Mouse (Mus musculus) lung, embryonic 15.5 days (tissue): ENCODE data around the gene Gm21974. TPM values are rescaled to one million over a fixed set of nuclear protein-coding genes. Genes with fewer than 3 reads are reported as not detected.
A peak's percentile ranks its signal among the peaks of the same experiment; 100 is the strongest.

Experiments used
- ATAC-seq: fragments of 200-750 bp; cut with Nextera tagmentation; 2 replicates; pipeline ENCODE4 v1.8.0; 2017; ENCODE audit warnings: moderate number of reproducible peaks, borderline replicate concordance; ENCODE audit not compliant: low FRiP score, low TSS enrichment; ENCODE audit errors: extremely low read depth
- H3K27ac ChIP-seq: fragments of 300-500 bp; sonication (generic); 2 replicates; pipeline ENCODE4 v1.5.1; 2015; ENCODE audit warnings: moderate library complexity, mild to moderate bottlenecking, inconsistent platforms
- H3K27me3 ChIP-seq: fragments of 300-500 bp; sonication (generic); 2 replicates; pipeline ENCODE4 v1.6.1; 2015; ENCODE audit warnings: inconsistent platforms
- H3K36me3 ChIP-seq: fragments of 300-500 bp; sonication (generic); 2 replicates; pipeline ENCODE4 v1.6.1; 2015; ENCODE audit warnings: inconsistent platforms
- H3K4me1 ChIP-seq: fragments of 300-500 bp; sonication (generic); 2 replicates; pipeline ENCODE4 v1.6.1; 2015; ENCODE audit warnings: inconsistent platforms
- H3K4me2 ChIP-seq: fragments of 300-500 bp; sonication (generic); 2 replicates; pipeline ENCODE4 v1.6.1; 2015; ENCODE audit warnings: inconsistent platforms, mild to moderate bottlenecking, moderate library complexity
- H3K4me3 ChIP-seq: fragments of 300-500 bp; sonication (generic); 2 replicates; pipeline ENCODE4 v1.5.1; 2015; ENCODE audit warnings: mild to moderate bottlenecking, inconsistent platforms
- H3K9ac ChIP-seq: fragments of 300-500 bp; sonication (generic); 2 replicates; pipeline ENCODE4 v1.6.1; 2015; ENCODE audit warnings: inconsistent platforms
- H3K9me3 ChIP-seq: fragments of 300-500 bp; sonication (generic); 2 replicates; pipeline ENCODE4 v1.6.1; 2016; ENCODE audit warnings: inconsistent platforms
- WGBS: fragments of 180-500 bp; shearing (Covaris S2); methylation state at CpG from one replicate; pipeline ENCODE4 v1.1.7; 2015; 5-methylcytosine and 5-hydroxymethylcytosine counted together
- polyA plus RNA-seq: library from polyadenylated mRNA; unstranded; fragments of >200 nt; fragmentation: Nextera tagmentation; extraction: Ambion mirVana; gene quantifications from 2 replicates; pipeline ENCODE4 v1.2.1, GENCODE M21; 2015

Gene Gm21974
- polyA plus RNA-seq, 1 experiment from 2014 or later = not detected

DNA sequence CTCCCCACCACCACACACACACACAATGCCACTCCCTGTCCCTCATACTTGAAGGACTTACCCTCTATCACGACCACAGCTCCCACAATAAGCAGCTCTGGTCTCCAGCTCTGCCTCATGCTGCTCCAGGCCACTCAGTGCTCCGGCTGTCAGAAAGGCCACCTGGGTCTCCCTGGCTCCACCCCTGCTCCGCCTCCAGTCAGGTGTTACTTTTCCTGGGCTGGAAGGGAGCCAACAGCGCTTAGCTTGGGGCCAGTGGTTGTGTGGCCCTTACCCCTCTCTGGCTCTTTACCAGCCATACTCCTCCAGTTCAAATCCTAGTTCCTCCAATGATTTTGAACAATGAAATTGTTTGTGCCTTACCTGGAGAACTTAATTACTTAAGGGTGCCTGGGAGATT, 4.5 kb downstream of the Gm21974 start, which contains the start of gene Prss53:
Prss53 (minus strand) TSS at position 173 of the 400 bp plus-strand sequence.
- ATAC-seq = no peak
- no peak within 1 kb of the TSS for H3K27ac ChIP-seq
- peaks cover 16% of the 10 kb centered on the region for H3K4me1 ChIP-seq
- H3K9me3 ChIP-seq = no peaks in the 10 kb centered on the region
- no peak within 1 kb of the TSS for H3K9ac ChIP-seq
- no peak within 1 kb of the TSS for H3K4me3 ChIP-seq
- H3K4me2 ChIP-seq = no peak within 1 kb of the TSS
- no peaks in the 10 kb centered on the region for H3K27me3 ChIP-seq
- 26% methylated on average over 4 of the region's 4 CpGs for WGBS
- peaks cover 50% of the 10 kb centered on the region for H3K36me3 ChIP-seq

DNA sequence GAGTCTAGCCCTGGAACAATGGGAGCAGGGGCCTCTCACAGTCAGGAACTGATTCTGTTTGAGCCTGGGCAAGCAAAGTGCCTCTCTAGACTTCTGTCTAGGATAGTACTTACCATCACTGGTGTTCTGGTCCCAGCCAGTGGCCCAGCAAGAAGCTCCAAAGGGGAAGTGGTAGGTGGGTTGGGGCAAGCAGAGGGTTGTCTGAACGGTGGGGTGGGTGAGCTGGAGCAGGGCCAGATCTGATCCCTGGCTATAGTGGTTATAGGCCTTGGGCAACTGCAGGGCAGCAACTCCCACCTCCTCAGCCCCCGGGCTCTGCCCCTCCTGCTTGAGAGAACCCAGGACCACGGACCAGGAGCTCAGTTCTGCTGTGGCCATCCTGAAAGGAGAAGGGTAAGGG, 6.4 kb downstream of the Gm21974 start:
- no peak for ATAC-seq
- H3K4me1 ChIP-seq = peaks cover 11% of the 10 kb centered on the region; the same call in 1 of the 2 replicates
- no peak overlapping the region for H3K9ac ChIP-seq
- no peak overlapping the region for H3K27ac ChIP-seq
- peaks cover 65% of the 10 kb centered on the region for H3K36me3 ChIP-seq
- H3K9me3 ChIP-seq = no peaks in the 10 kb centered on the region
- WGBS = 61% methylated on average over 3 of the region's 3 CpGs
- H3K27me3 ChIP-seq = no peaks in the 10 kb centered on the region
- no peak overlapping the region for H3K4me3 ChIP-seq
- H3K4me2 ChIP-seq = no peak overlapping the region

DNA sequence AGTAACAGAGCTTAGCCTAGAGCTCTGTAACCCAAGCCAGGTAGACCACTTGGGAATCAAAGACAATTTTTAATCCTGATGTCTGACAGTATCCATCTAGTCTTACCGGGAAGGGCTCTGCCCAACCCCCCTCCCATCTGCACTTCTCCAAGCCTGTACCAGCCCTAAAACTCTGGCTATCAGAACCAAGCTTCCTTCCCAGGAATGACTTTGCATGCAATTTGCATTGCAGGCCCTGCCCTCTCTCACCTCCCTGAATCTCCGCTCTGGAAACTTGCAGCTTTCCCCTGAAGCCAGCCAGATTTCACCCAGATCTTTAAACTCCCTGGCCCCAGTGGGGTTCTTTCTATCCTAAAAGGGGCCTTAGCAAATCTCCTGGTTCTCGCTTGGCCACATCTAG, 7.5 kb downstream of the Gm21974 start:
- H3K4me2 ChIP-seq = no peak overlapping the region
- ATAC-seq = no peak
- H3K9me3 ChIP-seq = no peaks in the 10 kb centered on the region
- WGBS = 82% methylated on average over 3 of the region's 3 CpGs
- no peak overlapping the region for H3K4me3 ChIP-seq
- H3K9ac ChIP-seq = no peak overlapping the region
- no peak overlapping the region for H3K27ac ChIP-seq
- H3K4me1 ChIP-seq = peaks cover 11% of the 10 kb centered on the region; the same call in 1 of the 2 replicates
- H3K36me3 ChIP-seq = peaks cover 71% of the 10 kb centered on the region
- no peaks in the 10 kb centered on the region for H3K27me3 ChIP-seq

DNA sequence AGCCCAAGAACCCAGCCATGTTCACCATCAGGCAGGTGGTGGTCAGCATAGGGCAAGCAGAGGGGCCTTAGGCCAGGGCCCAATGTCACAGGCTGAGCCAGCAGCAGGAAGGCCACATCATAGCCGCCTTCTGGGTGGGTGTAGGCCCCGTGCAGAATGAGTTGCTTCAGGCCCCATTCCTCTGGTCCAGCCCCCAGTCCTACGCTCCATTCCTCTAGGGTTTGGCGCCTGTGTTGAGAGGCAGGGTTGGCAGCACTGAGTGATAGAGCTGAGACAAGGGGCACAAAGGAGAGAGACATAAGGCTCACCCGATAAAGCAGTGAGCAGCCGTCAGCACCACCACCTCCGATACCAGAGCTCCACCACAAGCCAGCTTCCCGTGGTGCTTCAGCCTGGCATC, 8.1 kb downstream of the Gm21974 start:
- no peak overlapping the region for H3K9ac ChIP-seq
- H3K4me1 ChIP-seq = peaks cover 11% of the 10 kb centered on the region; the same call in 1 of the 2 replicates
- H3K36me3 ChIP-seq = peaks cover 72% of the 10 kb centered on the region
- H3K9me3 ChIP-seq = no peaks in the 10 kb centered on the region
- no peak overlapping the region for H3K27ac ChIP-seq
- H3K4me3 ChIP-seq = no peak overlapping the region
- H3K4me2 ChIP-seq = no peak overlapping the region
- no peak for ATAC-seq
- 75% methylated on average over 8 of the region's 8 CpGs for WGBS
- H3K27me3 ChIP-seq = no peaks in the 10 kb centered on the region

DNA sequence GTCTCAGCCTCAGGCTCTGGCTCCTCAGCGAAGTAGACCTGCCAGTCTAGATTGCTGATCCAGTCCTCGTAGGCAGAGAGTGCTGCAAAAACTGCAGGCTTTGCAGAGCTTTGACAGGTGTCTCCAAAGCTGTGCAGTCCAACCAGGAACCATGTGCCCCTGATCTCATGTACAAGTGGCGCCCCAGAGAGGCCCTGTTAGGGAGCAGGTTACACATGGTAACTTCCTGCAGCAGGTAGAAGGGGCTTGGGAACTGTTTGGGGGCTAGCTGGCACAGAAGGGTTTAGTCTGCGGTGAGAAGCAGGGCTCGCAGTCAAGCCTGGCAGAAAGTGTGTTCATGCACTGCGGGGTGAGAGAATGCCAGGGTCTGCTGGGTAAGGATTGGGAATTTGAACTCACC, 8.7 kb downstream of the Gm21974 start:
- no peak overlapping the region for H3K4me2 ChIP-seq
- no peak overlapping the region for H3K9ac ChIP-seq
- H3K27me3 ChIP-seq = no peaks in the 10 kb centered on the region
- H3K36me3 ChIP-seq = peaks cover 78% of the 10 kb centered on the region
- H3K9me3 ChIP-seq = no peaks in the 10 kb centered on the region
- peaks cover 11% of the 10 kb centered on the region; the same call in 1 of the 2 replicates for H3K4me1 ChIP-seq
- H3K27ac ChIP-seq = no peak overlapping the region
- H3K4me3 ChIP-seq = no peak overlapping the region
- ATAC-seq = no peak
- 87% methylated on average over 6 of the region's 6 CpGs for WGBS

DNA sequence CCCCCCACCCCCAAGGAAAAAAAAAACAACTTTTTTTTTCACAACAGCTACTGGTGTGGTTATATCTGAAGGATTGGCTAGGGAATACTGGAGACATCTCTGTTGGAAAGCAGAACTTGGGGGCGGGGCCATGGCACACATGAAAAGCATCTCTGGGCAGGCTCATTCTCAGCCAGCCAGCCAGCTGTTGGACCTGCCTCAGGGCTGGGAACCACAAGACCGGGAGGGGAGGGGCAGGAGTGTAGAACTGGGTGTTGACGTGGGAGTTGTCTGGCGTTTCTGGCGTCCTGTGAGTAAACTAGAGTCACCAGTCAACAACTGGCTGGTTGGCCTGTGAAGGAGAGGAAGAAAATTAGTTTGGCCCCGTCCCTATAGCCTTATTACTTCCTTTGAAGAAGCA, 9.3 kb downstream of the Gm21974 start:
- 53% methylated on average over 6 of the region's 6 CpGs for WGBS

DNA sequence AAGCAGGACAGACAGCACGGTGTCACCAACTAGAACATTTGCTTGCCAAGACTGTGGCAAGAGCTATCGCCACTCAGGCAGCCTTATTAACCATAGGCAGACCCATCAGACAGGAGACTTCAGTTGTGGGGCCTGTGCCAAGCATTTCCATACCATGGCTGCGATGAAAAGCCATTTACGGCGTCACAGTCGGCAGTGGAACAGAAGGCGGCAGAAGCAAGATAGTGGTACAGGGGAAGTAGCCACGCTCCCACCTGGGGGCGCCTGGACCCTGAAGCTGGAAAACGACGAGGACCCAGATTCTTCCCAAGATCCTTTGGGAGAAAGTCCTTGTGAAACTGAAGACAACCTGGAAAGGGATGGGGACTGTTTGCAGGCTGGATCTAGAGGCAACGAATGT, 14.8 kb downstream of the Gm21974 start:
- no peak for ATAC-seq
- Histone ChIP-seq H3K27me3 (no peaks in the 10 kb centered on the region), H3K9ac (no peak overlapping the region), H3K4me2 (no peak overlapping the region), H3K4me3 (no peak overlapping the region), H3K9me3 (no peaks in the 10 kb centered on the region), H3K4me1 (peaks cover 15% of the 10 kb centered on the region), H3K36me3 (peaks cover 72% of the 10 kb centered on the region), H3K27ac (no peak overlapping the region)
- 84% methylated on average over 12 of the region's 12 CpGs for WGBS

More for the DNA sequence above, 9.3 kb downstream of the Gm21974 start:
- no peak for ATAC-seq
- Histone ChIP-seq H3K9ac (no peak overlapping the region), H3K27me3 (no peaks in the 10 kb centered on the region), H3K9me3 (no peaks in the 10 kb centered on the region), H3K36me3 (peaks cover 84% of the 10 kb centered on the region), H3K4me2 (no peak overlapping the region), H3K27ac (no peak overlapping the region), H3K4me3 (no peak overlapping the region), H3K4me1 (peaks cover 11% of the 10 kb centered on the region; the same call in 1 of the 2 replicates)

DNA sequence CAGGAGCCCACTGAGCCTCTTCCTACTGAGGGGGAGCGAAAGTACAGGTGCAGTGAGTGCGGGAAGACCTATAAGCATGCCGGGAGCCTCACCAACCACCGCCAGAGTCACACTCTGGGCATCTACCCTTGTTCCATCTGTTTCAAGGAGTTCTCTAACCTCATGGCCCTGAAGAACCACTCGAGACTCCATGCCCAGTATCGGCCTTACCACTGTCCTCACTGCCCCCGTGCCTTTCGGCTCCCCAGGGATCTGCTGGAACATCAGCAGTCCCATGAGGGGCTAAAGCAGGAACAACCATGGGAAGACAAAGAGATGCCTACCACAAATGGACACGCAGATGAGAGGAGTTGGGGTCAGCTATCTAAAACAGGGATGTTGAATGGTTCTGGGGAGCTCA, 16.0 kb downstream of the Gm21974 start:
- ATAC-seq = no peak
- Histone ChIP-seq H3K9ac (no peak overlapping the region), H3K27me3 (no peaks in the 10 kb centered on the region), H3K36me3 (peaks cover 62% of the 10 kb centered on the region), H3K4me3 (no peak overlapping the region), H3K4me1 (peaks cover 12% of the 10 kb centered on the region), H3K9me3 (no peaks in the 10 kb centered on the region), H3K4me2 (no peak overlapping the region), H3K27ac (no peak overlapping the region)
- 92% methylated on average over 9 of the region's 9 CpGs for WGBS

DNA sequence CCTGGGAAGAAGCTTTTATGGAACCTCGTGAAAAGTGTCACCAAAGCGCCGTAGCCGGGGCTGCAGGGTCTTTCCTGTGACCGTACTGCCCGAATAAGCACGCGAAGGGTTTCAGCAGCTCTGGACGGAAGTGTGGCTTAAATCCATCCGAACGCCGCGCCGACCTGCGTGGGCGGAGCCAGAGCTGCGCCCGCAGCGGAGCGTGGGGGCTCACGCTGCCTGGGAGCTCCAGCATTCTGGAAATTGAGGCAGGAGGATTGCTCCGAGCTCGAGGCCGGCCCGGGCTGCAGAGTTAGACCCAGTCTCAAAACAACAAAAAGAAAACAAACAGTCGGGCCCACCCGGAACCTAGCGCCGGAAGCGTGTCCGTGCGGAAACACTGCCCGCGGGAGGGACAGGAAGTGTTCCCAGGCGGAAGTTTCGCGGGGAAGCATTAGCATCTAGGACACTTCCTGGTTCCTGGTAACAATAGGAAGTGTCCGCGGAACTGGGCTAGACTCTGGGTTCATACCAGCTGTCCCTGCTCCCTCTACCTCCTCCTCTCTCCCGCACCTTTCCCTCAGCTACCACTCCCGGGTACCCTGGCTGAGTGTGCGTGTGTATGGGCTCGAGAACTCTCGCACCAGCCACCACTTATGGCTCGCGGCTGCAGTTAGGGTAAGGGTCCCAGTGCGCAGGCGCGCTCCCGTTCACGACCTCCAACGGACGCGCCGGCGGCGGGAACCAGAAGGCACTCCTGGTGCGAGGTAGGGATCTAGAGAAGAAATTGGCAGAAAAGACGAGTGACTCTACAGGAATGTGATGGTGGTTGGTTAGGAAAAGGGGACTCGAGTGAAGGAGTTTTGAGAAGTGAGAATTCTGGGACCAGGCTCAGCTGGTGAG, 18.5 kb downstream of the Gm21974 start, which contains the start of gene Zfp668:
Zfp668 (minus strand) TSS at position 362 of the 882 bp plus-strand sequence.
- H3K27ac ChIP-seq = peak within 1 kb of the TSS; percentile 98
- under 1% methylated on average over 60 of the region's 60 CpGs for WGBS
- no peaks in the 10 kb centered on the region for H3K9me3 ChIP-seq
- H3K9ac ChIP-seq = peak within 1 kb of the TSS; percentile 97
- ATAC-seq = peak; percentile 58
- peaks cover 45% of the 10 kb centered on the region for H3K36me3 ChIP-seq
- H3K4me3 ChIP-seq = peak within 1 kb of the TSS; percentile 73
- H3K4me2 ChIP-seq = peak within 1 kb of the TSS; percentile 69
- no peaks in the 10 kb centered on the region for H3K27me3 ChIP-seq
- peaks cover 25% of the 10 kb centered on the region for H3K4me1 ChIP-seq

DNA sequence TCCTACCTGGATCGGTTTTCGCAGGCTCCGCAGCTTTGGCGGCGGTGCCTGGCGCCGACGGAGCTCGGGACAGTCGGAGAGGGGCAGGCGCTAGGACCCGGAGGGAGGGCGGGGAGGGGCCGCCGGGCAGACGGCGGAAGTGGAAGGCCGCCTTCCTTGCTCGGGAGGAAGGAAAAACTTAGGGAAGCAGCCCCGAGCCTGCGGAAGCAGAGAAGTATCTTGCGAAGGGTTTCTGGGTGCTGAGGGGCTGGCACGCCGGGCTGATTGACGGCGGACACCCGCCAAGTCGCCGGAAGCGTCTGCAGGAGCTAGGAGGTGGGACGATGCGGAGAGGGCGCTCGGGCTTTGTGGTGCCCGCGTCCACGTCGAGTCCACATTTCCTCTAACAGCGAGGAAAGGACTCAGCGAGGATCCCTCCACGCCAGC, 19.2 kb downstream of the Gm21974 start, which contains the start of gene Zfp646:
Zfp646 (plus strand) TSS at position 181 of the 426 bp plus-strand sequence.
- Histone ChIP-seq H3K36me3 (peaks cover 38% of the 10 kb centered on the region), H3K9ac (peak within 1 kb of the TSS; percentile 97)
- 1% methylated on average over 41 of the region's 41 CpGs for WGBS

DNA sequence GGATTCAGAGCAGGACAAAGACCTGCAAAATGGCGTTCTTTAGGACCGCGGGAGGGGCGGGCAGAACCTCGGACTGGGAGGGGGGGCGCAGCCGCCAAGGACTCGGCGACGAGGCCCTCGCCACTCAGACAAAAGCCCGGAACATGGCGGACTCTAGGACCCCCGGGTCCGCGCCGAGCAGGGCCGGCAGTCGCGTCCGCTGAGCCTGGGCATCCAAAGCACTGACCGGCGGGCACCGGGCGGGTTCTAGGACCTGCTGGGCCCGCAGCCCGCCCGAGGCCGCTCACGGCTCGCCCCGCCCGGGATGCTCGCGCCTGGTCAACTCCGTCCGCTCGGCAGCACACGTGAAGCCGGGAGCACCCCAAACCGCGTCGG, 19.6 kb downstream of the Gm21974 start:
- H3K27me3 ChIP-seq = no peaks in the 10 kb centered on the region
- 0% methylated on average over 42 of the region's 43 CpGs for WGBS
- H3K4me1 ChIP-seq = peaks cover 25% of the 10 kb centered on the region
- H3K4me3 ChIP-seq = peak overlapping the region; percentile 73
- ATAC-seq = peak; percentile 94
- no peaks in the 10 kb centered on the region for H3K9me3 ChIP-seq
- peak overlapping the region; percentile 97 for H3K9ac ChIP-seq
- H3K4me2 ChIP-seq = peak overlapping the region; percentile 69
- peak overlapping the region; percentile 98 for H3K27ac ChIP-seq
- peaks cover 34% of the 10 kb centered on the region for H3K36me3 ChIP-seq

More for the DNA sequence above, 19.2 kb downstream of the Gm21974 start, which contains the start of gene Zfp646:
- peak; percentile 91 for ATAC-seq
- peak within 1 kb of the TSS; percentile 69 for H3K4me2 ChIP-seq
- H3K27ac ChIP-seq = peak within 1 kb of the TSS; percentile 98
- H3K4me1 ChIP-seq = peaks cover 25% of the 10 kb centered on the region
- no peaks in the 10 kb centered on the region for H3K9me3 ChIP-seq
- H3K27me3 ChIP-seq = no peaks in the 10 kb centered on the region
- peak within 1 kb of the TSS; percentile 73 for H3K4me3 ChIP-seq
